Mouse (Mus musculus): ENCODE measurements at regions not wholly inside any gene's neighbourhood (a gene's known extent, or its start where the extent isn't known, plus 50 kb on each side); places are given as distances from the start of the nearest gene placed in this dataset.

GRCm38 (mm10) chr12:109401696-109402095 lies 50.9 kb upstream of the Dlk1 start:
- no peak for DNase-seq (ENCODE audit: low read depth, low spot score)
- Histone ChIP-seq H3K36me3 (ENCODE audit: control insufficient read depth, insufficient read depth, low read length, poor library complexity, severe bottlenecking) (no peaks in the 10 kb centered on the region), H3K4me1 (ENCODE audit: control insufficient read depth in 2 of 2, insufficient read depth in 2 of 2, low read length in 2 of 2, poor library complexity in 1 of 2) (peaks cover 0 to 6% of the 10 kb centered on the region in 2 experiments; a peak in 2 of 4 replicates), H3K27ac (ENCODE audit: insufficient read depth, low read depth, low read length, poor library complexity, severe bottlenecking) (no peak overlapping the region), H3K9ac (ENCODE audit: insufficient read depth, low read depth, low read length, poor library complexity, severe bottlenecking) (no peak overlapping the region), H3K9me3 (ENCODE audit: control insufficient read depth, insufficient read depth, low read depth, low read length) (no peaks in the 10 kb centered on the region), H3K4me3 (ENCODE audit: insufficient read depth in 1 of 2, low read depth in 1 of 2, low read length in 2 of 2, poor library complexity in 1 of 2, severe bottlenecking in 1 of 2) (no peak overlapping the region)
- in situ Hi-C loops (cut with MboI; ENCODE audit: low sequenced_read_pairs in 2 of 2, unreplicated experiment in 2 of 2) = no loop called here
- no peak for TF ChIP-seq HCFC1 (IDR thresholded peaks at IDR 0.05; ENCODE audit: borderline replicate concordance, insufficient read depth, low read length)
- no peak for TF ChIP-seq ZC3H11A (IDR thresholded peaks at IDR 0.05; ENCODE audit: borderline replicate concordance, low read depth, low read length)
- TF ChIP-seq MAFK (IDR thresholded peaks at IDR 0.05; ENCODE audit: insufficient read depth, low read depth, low read length) = no peak
- no peak for TF ChIP-seq CHD2 (IDR thresholded peaks at IDR 0.05; ENCODE audit: low read depth, low read length)
- no peak for TF ChIP-seq ZNF384 (IDR thresholded peaks at IDR 0.05; ENCODE audit: low read depth, low read length)

GRCm38 (mm10) chr12:109402226-109402625 lies 50.4 kb upstream of the Dlk1 start:
- no peak for TF ChIP-seq ZC3H11A (IDR thresholded peaks at IDR 0.05; ENCODE audit: borderline replicate concordance, low read depth, low read length)
- no peak for TF ChIP-seq HCFC1 (IDR thresholded peaks at IDR 0.05; ENCODE audit: borderline replicate concordance, insufficient read depth, low read length)
- Histone ChIP-seq H3K4me3 (ENCODE audit: insufficient read depth in 1 of 2, low read depth in 1 of 2, low read length in 2 of 2, poor library complexity in 1 of 2, severe bottlenecking in 1 of 2) (no peak overlapping the region), H3K9ac (ENCODE audit: insufficient read depth, low read depth, low read length, poor library complexity, severe bottlenecking) (no peak overlapping the region), H3K9me3 (ENCODE audit: control insufficient read depth, insufficient read depth, low read depth, low read length) (no peaks in the 10 kb centered on the region), H3K4me1 (ENCODE audit: control insufficient read depth in 2 of 2, insufficient read depth in 2 of 2, low read length in 2 of 2, poor library complexity in 1 of 2) (peaks cover 0 to 6% of the 10 kb centered on the region in 2 experiments; a peak in 2 of 4 replicates), H3K36me3 (ENCODE audit: control insufficient read depth, insufficient read depth, low read length, poor library complexity, severe bottlenecking) (no peaks in the 10 kb centered on the region), H3K27ac (ENCODE audit: insufficient read depth, low read depth, low read length, poor library complexity, severe bottlenecking) (no peak overlapping the region)
- in situ Hi-C loops (cut with MboI; ENCODE audit: low sequenced_read_pairs in 2 of 2, unreplicated experiment in 2 of 2) = no loop called here
- no peak for DNase-seq (ENCODE audit: low read depth, low spot score)

Measured in ES-E14 (cell line).